Mouse (Mus musculus) kidney, embryonic 14.5 days (tissue): ENCODE measurements around the gene Gm5916. TPM values are rescaled to one million over a fixed set of nuclear protein-coding genes. Genes with fewer than 3 reads are reported as not detected.

ENCODE experiments used
- ATAC-seq: fragments of 200-750 bp; cut with Nextera tagmentation; 2 replicates; pipeline ENCODE4 v1.8.0; 2017; ENCODE audit warnings: moderate number of reproducible peaks, mild to moderate bottlenecking, moderate TSS enrichment, moderate library complexity; ENCODE audit not compliant: low FRiP score, low TSS enrichment
- H3K27ac ChIP-seq: fragments of 300-500 bp; sonication (generic); 2 replicates; pipeline ENCODE4 v1.5.1; 2014; ENCODE audit warnings: low read depth, mild to moderate bottlenecking, low read length, moderate library complexity, mixed read lengths
- H3K27me3 ChIP-seq: fragments of 300-500 bp; sonication (generic); 2 replicates; pipeline ENCODE4 v1.6.1; 2014; ENCODE audit warnings: mild to moderate bottlenecking, low read length; ENCODE audit not compliant: control insufficient read depth, insufficient read depth
- H3K36me3 ChIP-seq: fragments of 300-500 bp; sonication (generic); 2 replicates; pipeline ENCODE4 v1.6.1; 2014; ENCODE audit warnings: low read length, mixed read lengths; ENCODE audit not compliant: control insufficient read depth, insufficient read depth
- H3K4me1 ChIP-seq: fragments of 300-500 bp; sonication (generic); 2 replicates; pipeline ENCODE4 v1.6.1; 2014; ENCODE audit warnings: low read length, mixed read lengths; ENCODE audit not compliant: control insufficient read depth, insufficient read depth
- H3K4me2 ChIP-seq: fragments of 300-500 bp; sonication (generic); replicated peaks from 2 replicates; pipeline ENCODE4 v1.6.1; 2014; ENCODE audit warnings: low read depth, mild to moderate bottlenecking, low read length
- H3K4me3 ChIP-seq: fragments of 300-500 bp; sonication (generic); 2 replicates; pipeline ENCODE4 v1.5.1; 2014; ENCODE audit warnings: mild to moderate bottlenecking, low read length
- H3K9ac ChIP-seq: fragments of 300-500 bp; sonication (generic); 2 replicates; pipeline ENCODE4 v1.6.1; 2014; ENCODE audit warnings: low read depth, mild to moderate bottlenecking, low read length, moderate library complexity
- H3K9me3 ChIP-seq: fragments of 300-500 bp; sonication (generic); 2 replicates; pipeline ENCODE4 v1.6.1; 2016; ENCODE audit warnings: low read length; ENCODE audit not compliant: control insufficient read depth
- WGBS: fragments of 180-500 bp; shearing (Covaris S2); extraction: QIAGEN DNeasy Blood & Tissue Kit; methylation state at CpG from one replicate; pipeline ENCODE4 v1.1.7; 2014; 5-methylcytosine and 5-hydroxymethylcytosine counted together
- polyA plus RNA-seq: library from polyadenylated mRNA; unstranded; fragments of >200 nt; fragmentation: Nextera tagmentation; extraction: Ambion mirVana; gene quantifications from 2 replicates; pipeline ENCODE4 v1.2.1, GENCODE M21; 2014

Gm5916 gene
- not detected in 2 replicates for polyA plus RNA-seq

GRCm38 (mm10) chr9:36128679-36129078 lies at the start of gene Gm5916:
Gm5916 (minus strand) TSS chr9:36128779.
- H3K9me3 ChIP-seq = no peaks in the 10 kb centered on the region
- no peaks in the 10 kb centered on the region for H3K4me1 ChIP-seq
- H3K27ac ChIP-seq = no peak within 1 kb of the TSS
- 80% methylated on average over 1 of the region's 1 CpGs for WGBS
- no peaks in the 10 kb centered on the region for H3K36me3 ChIP-seq
- H3K4me2 ChIP-seq = no peak within 1 kb of the TSS
- H3K9ac ChIP-seq = no peak within 1 kb of the TSS
- H3K4me3 ChIP-seq = no peak within 1 kb of the TSS
- no peak for ATAC-seq
- H3K27me3 ChIP-seq = no peaks in the 10 kb centered on the region

Other genes with a start within 250 kb of the Gm5916 start
- not detected in 2 replicates for gene 9230113P08Rik, start 220.4 kb downstream of the Gm5916 start, polyA plus RNA-seq